Mouse (Mus musculus) spleen, postnatal 0 days (tissue): ENCODE measurements around the gene Ccr7. TPM values are rescaled to one million over a fixed set of nuclear protein-coding genes. Genes with fewer than 3 reads are reported as not detected.

Source experiments
- polyA plus RNA-seq: library from polyadenylated mRNA; unstranded; fragments of >200 nt; fragmentation: Nextera tagmentation; extraction: Ambion mirVana; gene quantifications from 2 replicates; pipeline ENCODE4 v1.2.1, GENCODE M21; 2015

Ccr7 gene
- 1.4 and 2.2 TPM in 2 replicates for polyA plus RNA-seq

GRCm38 (mm10) chr11:99154987-99155641 is at the start of gene Ccr7:
TSS of gene Ccr7 (minus strand) at chr11:99155077.

Other genes with a start within 250 kb of the Ccr7 start
- gene Cdc6, start 247.3 kb downstream of the Ccr7 start, polyA plus RNA-seq = 59.7 and 71.2 TPM in 2 replicates
- gene Rara, start 227.3 kb downstream of the Ccr7 start, polyA plus RNA-seq = 13.0 and 18.8 TPM in 2 replicates
- 0.52 TPM in 1 of 2 replicates, not detected in the other for gene Gjd3, start 172.1 kb downstream of the Ccr7 start, polyA plus RNA-seq
- 227 and 254 TPM in 2 replicates for gene Top2a, start 130.9 kb downstream of the Ccr7 start, polyA plus RNA-seq
- 250 and 413 TPM in 2 replicates for gene Igfbp4, start 113.8 kb downstream of the Ccr7 start, polyA plus RNA-seq
- 0.65 and 0.70 TPM in 2 replicates for gene Tns4, start 65.8 kb downstream of the Ccr7 start, polyA plus RNA-seq
- gene Smarce1, start 75.9 kb upstream of the Ccr7 start, polyA plus RNA-seq = 103 and 110 TPM in 2 replicates
- 0.32 and 0.67 TPM in 2 replicates for gene Krt222, start 89.0 kb upstream of the Ccr7 start, polyA plus RNA-seq
- gene Krt24, start 130.2 kb upstream of the Ccr7 start, polyA plus RNA-seq = 0.08 TPM in 1 of 2 replicates, not detected in the other
- gene Krt25, start 167.9 kb upstream of the Ccr7 start, polyA plus RNA-seq = not detected in 2 replicates
- gene Krt26, start 182.9 kb upstream of the Ccr7 start, polyA plus RNA-seq = not detected in 2 replicates
- gene Krt27, start 196.0 kb upstream of the Ccr7 start, polyA plus RNA-seq = not detected in 2 replicates
- gene Krt28, start 219.8 kb upstream of the Ccr7 start, polyA plus RNA-seq = not detected in 2 replicates
- gene Krt10, start 234.3 kb upstream of the Ccr7 start, polyA plus RNA-seq = 7.3 and 9.6 TPM in 2 replicates